Mouse (Mus musculus) embryo, embryonic 11.5 days (tissue): ENCODE results near the gene Ptpru.
A peak's percentile ranks its signal among the peaks of the same experiment; 100 is the strongest.

Experiments
- DNase-seq: peaks from one replicate; pipeline ENCODE4 v3.0.0-alpha.2; 2012; ENCODE audit warnings: low read depth, low spot score

The Ptpru gene

DNA sequence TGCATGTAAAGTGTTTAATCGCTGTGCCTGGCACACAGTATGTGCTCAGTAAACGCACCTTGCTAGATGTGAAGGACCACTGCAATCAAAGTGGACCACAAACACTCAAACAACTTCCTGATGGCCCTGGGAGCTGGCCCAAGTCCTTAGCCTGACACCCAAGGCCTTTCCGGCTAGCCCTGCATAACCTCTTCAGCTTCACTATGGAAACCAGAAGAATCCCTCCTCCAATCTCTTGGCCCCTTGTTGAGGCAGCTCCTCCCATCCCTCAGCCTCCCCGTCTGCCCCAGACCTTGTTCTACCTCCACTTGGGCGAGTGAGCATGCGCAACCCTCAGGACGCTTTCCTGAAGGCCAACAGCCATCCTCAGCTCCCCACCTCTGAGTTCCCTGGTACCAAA is 51.3 kb downstream of the Ptpru start:
- DNase-seq = no peak

GRCm38 (mm10) chr4:131784034-131784433 is 54.1 kb downstream of the Ptpru start:
- peak; percentile 58 for DNase-seq

GRCm38 (mm10) chr4:131781023-131781422 is 57.1 kb downstream of the Ptpru start:
- peak; percentile 31 for DNase-seq

DNA sequence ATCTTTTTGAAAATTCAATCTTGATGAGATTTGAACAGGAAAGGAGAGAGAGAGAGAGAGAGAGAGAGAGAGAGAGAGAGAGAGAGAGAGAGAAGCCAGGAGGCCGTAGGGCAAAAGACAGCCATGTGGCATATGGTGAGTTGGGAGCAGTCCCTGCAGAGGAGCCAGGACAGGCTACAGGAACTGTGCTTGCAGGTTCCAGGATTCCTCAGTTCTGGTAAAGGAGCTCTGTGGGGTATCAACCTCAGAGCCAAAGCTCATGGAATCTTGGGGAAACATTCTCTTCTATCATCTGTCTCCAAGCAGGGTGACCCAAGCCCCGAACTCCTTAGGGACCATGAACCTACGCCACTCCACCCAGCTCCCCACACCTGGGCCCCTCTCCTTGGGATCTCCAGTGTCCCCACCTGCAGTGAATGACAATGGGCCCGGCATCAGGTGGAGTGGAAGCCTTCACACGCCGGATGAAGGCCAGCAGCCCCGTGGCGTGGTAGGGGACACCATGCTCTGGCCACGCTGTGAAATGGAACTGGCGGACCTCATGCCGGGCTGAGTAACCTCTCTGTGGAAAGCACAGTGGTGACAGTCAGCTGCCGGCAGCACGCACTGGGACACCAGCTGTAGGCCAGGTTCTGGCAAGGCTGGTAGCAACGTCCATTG is 59.3 kb downstream of the Ptpru start:
- no peak for DNase-seq

- no peak for DNase-seq
Measured at GRCm38 (mm10) chr4:131771384-131771783, 66.7 kb downstream of the Ptpru start.

DNA sequence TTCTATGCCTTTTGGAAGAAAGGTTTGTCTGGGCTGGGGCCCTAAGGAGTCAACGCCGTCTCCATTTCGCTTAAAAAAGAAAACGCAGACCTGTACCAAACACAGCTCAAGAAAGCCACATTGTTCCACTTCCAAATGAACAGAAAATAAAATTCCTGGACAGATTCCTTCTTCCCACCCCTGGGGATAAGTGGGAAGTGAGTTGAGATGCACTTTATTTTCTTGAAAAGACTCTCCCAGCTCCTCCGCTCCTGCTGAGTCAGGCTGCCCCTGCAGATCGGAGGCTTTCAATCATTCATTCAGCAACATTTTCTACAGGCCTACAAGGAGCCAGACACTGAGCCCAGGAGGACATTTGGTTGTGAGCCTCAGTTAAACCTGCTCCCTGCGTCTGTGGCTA is 74.2 kb downstream of the Ptpru start:
- no peak for DNase-seq

DNA sequence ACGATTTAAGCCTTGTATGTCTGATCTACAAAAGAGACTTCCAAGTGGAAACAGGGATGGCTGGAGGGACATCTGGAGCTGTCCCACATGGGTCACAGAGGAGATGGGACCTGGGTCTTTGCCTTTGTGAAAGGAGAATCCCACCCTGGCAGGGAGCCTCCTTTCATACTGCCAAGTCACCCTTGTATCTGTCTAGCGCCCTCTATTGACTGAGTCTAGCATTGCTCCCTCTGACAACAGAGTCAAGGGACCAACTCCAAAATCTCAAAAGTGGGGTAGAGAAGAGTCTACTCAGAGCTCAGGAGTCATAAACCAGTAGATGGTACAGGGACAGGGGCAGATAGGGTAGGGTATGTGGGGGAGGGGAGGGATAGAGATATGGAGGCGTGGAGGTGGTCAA is 74.6 kb downstream of the Ptpru start:
- DNase-seq = no peak

- DNase-seq = no peak
Measured at GRCm38 (mm10) chr4:131762211-131762784, 75.8 kb downstream of the Ptpru start.

GRCm38 (mm10) chr4:131752204-131752837 is 85.8 kb downstream of the Ptpru start:
- no peak for DNase-seq

GRCm38 (mm10) chr4:131751561-131751960 is 86.5 kb downstream of the Ptpru start:
- DNase-seq = no peak

GRCm38 (mm10) chr4:131749802-131750201 is 88.3 kb downstream of the Ptpru start:
- DNase-seq = no peak

DNA sequence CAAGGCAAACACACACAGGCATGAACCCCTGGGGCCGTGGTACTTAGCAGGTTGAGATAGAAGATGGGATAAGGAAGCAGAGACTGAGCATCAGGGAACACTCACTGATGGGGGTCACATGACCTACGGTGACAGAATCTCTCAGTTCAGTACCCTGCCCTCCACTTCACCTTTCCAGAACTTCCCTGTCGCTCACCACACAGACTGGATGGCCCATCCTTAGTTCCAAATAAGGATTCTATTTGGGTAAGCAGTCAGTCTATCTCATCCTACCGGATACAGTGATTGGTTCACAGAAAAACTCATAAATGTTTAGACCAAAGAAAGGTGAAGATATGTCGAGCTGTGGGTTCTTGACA is 93.4 kb downstream of the Ptpru start:
- no peak for DNase-seq

GRCm38 (mm10) chr4:131743831-131744684 is 94.0 kb downstream of the Ptpru start:
- DNase-seq = no peak

DNA sequence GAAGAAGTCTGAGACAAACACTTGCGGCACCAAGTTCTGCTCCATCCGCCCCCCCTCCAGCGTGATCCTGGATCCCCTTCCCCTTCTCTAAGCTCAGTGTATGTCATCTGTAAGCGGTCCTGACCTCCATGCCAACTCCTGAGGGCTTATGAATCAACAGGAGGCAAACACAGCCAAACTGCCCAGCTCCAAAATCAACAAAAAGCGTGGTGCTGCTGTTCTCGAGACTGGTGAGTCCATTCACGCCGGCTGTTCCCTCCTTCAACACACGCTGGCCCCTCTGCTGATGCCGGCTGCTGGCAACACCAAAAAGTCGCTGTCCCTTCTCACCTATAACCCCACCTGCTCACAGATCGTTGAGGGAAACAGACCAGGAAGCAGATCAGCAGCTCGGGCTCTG is 95.1 kb downstream of the Ptpru start:
- no peak for DNase-seq

DNA sequence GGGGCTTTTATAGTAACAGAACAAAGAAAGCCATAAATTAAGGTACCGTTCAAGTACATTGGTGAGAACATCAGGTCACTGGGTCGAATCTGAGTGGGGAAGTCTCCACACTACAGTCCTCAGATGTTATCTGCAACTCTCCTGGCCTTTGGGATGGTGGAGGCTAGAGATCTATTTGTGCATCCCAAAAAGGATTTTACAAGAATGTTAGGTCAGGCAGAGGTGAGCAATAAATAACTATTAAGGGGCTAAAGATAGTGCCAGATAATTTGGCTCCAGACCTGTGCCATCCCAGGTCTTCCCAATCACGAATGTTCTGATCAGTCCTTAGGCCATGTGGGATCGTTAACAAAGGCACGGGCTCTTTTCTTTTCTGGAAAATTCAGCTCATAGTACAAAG is 97.5 kb downstream of the Ptpru start:
- no peak for DNase-seq

DNA sequence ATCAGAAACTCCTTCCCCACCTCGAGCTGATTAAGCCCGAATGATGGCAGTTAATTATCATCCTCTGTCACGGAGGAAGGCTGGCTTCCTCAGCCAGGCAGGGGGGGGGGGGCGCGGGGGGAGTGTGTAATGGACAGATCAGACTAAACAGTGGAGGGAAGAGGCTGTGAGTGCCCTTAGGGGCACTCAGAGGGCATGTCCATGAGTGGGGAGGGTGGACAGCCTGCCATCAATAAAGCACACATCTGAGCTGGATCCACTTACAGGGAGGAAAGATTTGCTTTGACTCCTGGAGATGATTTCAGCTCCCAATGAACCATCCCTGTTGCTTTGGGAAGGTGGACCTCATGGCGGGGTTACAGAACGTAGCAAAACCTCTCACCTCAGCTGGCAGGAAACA is 109.5 kb downstream of the Ptpru start:
- DNase-seq = no peak

DNA sequence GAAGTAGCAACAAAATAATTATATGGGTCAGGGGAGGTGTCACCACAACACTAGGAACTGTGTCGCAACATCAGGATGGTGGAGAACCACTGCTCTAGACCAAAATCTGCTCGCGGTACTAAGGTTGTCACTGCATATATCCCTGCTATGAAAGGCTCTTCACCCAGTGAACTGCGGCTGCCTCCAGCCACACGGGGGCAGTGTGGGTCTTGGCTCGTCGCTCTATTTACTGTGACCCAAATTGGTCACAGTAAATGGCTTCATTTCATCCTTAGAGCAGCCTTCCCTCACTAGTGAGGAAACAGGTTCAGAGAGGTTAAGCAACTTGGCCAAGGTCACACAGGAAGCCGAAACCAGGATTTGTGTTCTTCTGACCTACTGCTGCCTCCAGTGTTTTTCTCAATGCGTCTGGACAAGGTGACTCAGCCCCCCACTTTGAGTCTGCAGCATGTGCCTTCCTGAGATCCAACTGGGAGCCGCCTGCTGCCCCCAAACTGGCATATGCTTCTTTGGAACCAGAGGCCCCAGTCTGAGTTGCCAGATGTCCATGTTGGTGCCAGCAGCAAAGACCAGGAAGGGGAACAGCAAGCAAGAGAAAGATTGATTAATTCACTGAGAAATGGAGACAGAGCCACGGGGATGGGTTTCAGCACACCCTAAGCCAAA is 114.5 kb downstream of the Ptpru start:
- peak; percentile 37 for DNase-seq

DNA sequence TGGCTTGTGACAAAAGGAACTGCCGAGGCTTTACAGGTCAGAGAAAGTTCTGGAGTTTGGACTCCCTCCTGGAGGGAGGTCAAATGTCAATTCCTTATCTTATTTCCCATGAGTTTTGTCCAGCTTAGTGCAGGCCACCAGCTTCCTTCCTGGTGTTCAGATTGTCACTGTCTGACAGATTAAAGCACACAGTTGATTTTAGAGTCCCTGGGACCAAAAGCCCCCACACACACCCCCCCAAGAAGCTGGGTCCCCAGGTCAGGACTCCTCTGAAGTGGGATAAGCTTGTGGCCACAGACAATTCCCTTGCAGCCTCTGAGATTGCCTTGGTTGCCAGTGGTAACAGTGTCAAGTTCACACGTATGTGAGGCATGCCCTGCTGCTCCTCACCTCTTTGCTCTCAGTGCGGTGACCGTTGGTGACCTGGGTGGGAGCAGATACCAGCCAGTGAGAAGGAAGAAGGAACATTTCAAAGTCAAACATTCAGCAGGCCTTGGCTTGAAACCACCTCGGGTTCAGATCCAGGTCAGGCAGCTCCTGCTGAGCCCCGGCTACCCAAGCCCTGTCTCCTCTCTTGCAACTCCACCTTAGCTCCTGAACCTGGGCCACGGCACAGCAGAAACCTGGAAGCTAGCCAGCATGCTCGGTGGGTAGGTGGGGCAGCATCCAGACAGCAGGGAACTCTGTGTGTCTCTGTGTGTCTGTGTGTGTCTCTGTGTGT is 115.8 kb downstream of the Ptpru start:
- DNase-seq = no peak

- no peak for DNase-seq
Measured at GRCm38 (mm10) chr4:131719151-131719550, 118.9 kb downstream of the Ptpru start.
